Mouse (Mus musculus) c-Kit-positive CD71-negative TER-119-negative erythroid progenitor cells, embryonic 14.5 days (primary cell): ENCODE results near the gene Fkbp9.
A peak's percentile ranks its signal among the peaks of the same experiment; 100 is the strongest.

Experiments used
- DNase-seq: peaks from one replicate; pipeline ENCODE4 v3.0.0-alpha.2; 2013; ENCODE audit warnings: low read depth

Fkbp9 gene

DNA sequence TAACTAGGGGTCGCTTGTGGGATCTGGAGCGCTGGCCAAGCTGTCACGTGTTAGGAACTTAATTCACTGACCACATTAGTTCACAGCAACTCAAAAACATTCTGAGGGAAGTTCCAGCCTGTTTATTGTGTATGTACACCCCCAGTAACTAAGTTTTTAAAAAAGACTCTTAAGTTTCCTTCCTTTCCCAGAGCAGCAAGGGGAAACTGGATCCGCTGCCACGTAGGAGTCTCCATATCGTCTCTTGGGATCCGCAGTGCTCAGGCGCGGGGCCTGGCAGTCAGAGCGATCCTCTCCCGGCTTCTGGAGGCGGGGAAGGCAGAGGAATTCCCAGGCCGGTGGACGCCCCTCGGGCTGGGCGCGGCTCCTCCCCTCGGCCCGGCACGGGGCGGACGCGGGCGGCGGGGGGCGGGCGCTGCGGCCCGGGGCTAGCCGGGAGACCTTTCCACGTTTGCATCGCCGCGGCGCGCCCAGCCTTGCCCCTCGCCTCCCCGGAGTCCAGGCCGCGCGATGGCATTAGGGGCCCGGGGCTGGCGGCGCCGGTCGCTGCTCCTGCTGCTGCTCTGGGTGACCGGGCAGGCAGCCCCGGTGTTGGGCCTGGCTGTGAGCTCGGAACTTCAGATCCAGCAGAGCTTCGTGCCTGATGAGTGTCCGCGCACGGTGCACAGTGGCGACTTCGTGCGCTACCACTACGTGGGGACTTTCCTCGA lies at the start of gene Fkbp9:
Gene Fkbp9 (plus strand): TSS at position 363 of the 710 bp plus-strand sequence.
- DNase-seq: no peak

- no peak for DNase-seq
These were observed 48.1 kb upstream of the Fkbp9 start for GRCm38 (mm10) chr6:56783561-56784272.

DNA sequence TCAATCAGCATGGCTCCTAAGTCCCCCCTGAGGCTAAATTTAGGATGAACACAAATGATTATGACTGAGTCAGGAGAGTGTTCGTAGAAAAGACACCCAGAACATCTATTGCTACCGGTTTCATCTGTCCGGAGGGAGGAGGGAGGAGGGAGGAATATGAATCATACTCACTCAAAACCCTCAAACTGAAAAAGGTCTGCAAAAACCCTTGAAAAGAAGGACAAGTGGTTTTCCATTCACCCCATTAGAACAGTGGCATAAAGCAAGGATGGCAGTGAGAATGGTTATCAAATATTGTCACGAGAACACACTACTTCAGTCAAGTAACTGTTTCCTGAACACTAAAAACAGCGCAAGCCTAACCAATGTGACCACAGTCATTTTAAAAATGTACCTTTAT lies 46.8 kb upstream of the Fkbp9 start:
- no peak for DNase-seq

- DNase-seq: no peak
These were observed 44.2 kb upstream of the Fkbp9 start for GRCm38 (mm10) chr6:56787668-56788067.

GRCm38 (mm10) chr6:56789336-56789735 lies 42.5 kb upstream of the Fkbp9 start:
- no peak for DNase-seq

DNA sequence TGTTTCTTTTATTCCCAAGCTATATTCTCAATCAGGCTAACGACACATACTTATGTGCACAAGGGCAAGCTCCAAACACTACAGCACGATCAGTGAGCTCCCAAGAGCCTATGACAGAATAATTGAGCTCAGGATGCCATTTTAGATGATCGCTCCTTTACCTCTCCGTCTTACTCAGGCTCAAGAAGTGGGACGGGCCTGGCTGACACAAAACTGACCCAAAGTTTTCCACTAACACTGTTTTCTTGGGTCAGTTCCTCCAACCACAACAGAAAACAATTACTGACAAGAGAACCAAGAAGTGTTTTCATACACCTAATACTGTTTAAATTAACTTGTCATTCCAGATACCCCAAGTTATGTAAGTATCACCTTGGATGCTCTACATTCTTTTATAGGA lies 37.0 kb upstream of the Fkbp9 start:
- no peak for DNase-seq

DNA sequence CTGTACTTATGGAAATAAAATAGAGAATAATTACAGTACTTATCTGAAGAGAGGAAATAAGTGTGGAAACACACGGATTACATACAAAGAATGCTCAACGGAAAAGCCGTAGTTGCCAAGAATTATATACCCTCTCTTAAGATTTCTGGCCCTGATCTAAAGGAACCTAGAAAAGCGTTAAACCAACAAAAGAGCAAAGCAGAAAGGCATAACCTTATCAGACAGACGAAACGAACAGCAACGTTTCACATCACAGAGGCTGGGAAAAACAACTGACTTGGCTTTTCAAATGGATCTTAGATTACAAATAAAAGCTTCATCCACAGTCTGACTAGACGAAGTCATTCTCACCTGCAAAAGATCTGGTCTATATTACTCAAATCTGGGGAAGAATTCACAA lies 35.6 kb upstream of the Fkbp9 start:
- DNase-seq: no peak

DNA sequence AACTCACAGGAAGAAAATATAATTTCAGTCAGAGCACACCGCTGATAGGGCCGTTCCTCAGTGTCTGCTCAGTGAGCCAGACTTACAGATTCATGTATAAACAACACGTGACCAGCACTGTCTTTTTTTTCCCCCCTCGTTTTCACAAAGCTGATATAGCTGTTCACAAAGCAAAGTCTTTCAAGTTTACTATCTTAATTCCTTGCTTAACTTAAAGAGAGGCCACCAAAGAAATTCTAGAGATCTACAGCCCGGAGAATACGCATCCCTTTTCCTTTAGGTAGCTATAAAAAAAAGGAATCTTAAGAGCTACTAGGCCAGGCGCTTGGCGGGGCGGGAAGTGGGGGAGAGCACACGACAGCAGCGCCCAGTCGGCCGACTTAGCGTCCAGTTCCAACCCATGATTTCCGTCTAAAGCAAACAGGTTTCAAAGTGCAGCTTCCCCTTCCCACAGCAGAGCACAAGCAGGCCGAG lies 35.2 kb upstream of the Fkbp9 start:
- peak; percentile 31 for DNase-seq

- DNase-seq: peak; percentile 86
These were observed 34.3 kb upstream of the Fkbp9 start, which contains the start of gene Kbtbd2 for GRCm38 (mm10) chr6:56797311-56798151. Kbtbd2 (minus strand) TSS chr6:56797813.

DNA sequence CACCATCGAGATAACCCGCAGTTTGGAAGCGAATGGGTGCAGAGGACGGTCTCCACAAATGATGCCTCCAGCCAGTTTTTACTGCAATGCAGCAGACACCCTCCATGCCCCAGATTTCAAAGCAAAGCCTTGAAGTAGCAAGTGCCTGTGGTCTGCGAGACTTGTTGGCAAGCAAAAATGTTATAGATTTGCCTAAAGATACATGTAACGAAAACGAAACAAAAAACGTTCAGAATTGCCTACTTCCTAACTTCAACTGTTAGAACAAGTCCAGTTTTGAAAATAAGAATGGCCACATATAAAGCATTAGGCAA lies 33.8 kb upstream of the Fkbp9 start:
- DNase-seq: no peak

GRCm38 (mm10) chr6:56805026-56805425 lies 26.8 kb upstream of the Fkbp9 start:
- no peak for DNase-seq

GRCm38 (mm10) chr6:56806195-56806594 lies 25.7 kb upstream of the Fkbp9 start:
- no peak for DNase-seq

DNA sequence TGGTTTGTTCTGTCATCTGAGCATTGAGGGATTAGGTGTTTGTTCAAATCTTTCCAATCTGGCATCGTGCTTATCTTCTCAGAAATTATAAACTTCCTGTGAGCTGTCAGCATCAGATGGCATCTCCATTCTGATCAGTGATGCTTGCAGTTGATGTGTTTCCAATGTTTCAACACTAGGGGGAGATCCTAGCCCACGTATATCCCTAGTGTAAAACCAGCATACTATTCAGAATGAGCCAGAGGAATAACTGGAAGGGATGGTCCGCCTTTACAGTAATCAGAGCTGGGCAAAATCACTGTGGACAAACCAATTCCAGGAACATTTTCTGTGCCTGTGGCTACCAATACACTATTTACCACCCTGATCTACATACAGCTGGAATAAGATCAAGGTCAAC lies 23.2 kb upstream of the Fkbp9 start:
- DNase-seq: no peak

- no peak for DNase-seq
These were observed 18.5 kb upstream of the Fkbp9 start for GRCm38 (mm10) chr6:56813332-56813731.

GRCm38 (mm10) chr6:56818436-56819123 lies 13.3 kb upstream of the Fkbp9 start:
- DNase-seq: no peak

GRCm38 (mm10) chr6:56819124-56819487 lies 12.8 kb upstream of the Fkbp9 start:
- DNase-seq: no peak

DNA sequence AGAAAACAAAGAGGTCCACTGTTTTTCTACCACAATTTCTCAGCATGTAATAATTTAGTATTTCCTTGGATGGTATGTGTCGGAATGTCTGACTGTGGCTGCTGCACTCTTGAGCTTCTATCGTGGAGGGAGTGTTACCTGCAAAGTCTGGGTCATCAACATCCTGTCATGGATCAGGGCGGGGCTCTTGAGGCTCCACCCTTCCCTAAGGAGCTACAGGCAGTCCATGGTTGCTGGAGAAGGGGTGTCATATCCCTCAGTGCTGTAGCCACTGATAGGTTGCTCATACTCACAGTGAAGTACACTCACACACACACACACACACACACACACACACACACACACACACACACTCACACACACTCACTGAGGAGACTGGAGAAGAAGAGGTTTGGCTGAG lies 6.2 kb upstream of the Fkbp9 start:
- no peak for DNase-seq

DNA sequence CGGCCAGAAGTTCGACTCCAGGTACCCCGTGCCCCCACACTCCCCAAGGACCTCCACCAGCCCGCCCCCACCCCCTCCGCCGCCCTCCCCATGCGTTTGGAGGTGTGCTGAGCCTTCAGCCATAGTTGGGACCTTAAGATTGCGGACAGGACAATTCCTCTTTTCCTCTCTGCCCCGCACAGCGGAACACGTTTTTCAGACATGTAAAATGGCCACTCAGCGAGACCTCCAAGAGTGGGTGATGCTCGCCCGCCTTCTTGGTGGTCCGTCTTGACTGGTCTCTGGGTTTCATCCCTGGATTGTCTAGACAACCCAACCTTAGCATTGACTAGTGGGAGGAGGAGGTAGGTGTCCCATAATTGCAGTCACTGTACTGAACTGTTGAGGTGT lies 543 bp downstream of the Fkbp9 start:
- DNase-seq: no peak

- DNase-seq: no peak
These were observed 971 bp downstream of the Fkbp9 start for GRCm38 (mm10) chr6:56832830-56833229.

GRCm38 (mm10) chr6:56834769-56835168 lies 2.9 kb downstream of the Fkbp9 start:
- DNase-seq: no peak

DNA sequence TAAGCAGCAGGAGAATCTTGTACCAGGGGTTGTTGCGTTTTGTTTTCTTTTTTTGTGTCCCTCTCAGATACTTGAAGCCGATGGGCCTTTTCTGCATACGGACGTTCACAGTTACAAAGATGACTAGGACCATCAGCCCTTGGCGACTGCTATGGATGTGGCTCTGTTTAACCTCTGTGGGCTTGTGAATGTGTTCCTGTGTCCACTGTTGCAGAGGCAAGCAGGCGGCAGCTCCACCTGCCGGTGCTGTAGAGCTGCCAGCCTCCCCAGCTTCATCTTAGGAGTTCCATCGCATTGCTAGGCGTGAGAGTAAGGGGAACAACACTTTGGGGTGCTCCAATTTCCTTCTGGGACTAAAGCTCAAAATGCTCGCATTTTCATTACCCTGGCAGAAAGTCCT lies 3.7 kb downstream of the Fkbp9 start:
- DNase-seq: no peak

GRCm38 (mm10) chr6:56837166-56837565 lies 5.3 kb downstream of the Fkbp9 start:
- no peak for DNase-seq
